Mouse (Mus musculus) right cerebral cortex, postnatal 10 days (tissue): Measurements from ENCODE around the gene Lasp1.

ENCODE experiments used
- DNase-seq, 2 experiments: peaks; one replicate each; pipeline ENCODE4 v3.0.0; 2021; ENCODE audit warnings: low spot score in 2 of 2

Gene Lasp1

DNA sequence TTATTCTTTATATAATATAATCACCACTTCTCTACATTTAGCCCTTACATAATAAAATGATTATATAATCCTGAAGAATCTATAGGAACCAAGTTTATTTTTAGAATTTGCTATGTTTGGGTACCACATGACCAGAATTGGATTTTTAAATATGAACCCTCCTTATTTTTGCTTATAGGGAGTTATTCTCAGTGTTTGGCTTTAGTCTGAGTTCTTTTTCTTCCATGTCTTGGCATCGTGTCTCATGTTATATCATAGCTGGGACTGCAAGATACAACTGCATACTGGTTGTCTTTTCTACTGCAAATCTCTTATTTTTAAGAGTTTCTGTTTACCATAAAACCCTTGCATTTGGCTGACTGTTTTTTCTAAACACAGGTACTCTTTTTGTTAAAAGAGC lies 75.6 kb downstream of the Lasp1 start:
- DNase-seq = no peak

DNA sequence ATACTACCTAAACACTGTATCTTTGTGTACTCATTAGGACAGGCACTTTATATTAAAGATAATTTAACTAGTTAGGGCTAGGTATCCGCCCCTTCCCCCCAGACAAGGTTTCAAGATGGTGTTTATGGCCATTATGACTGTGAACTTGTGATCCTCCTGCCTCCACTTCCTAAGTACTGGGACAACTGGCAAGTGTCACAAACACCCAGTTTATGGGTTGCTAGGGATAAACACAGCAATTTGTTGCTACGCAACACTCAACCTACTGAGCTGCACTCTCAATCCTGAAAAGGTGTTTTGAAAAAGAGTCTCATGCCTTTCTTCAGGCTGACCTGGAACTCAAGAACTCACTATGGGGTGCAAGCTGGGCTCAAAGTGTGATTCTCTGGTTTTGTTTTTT lies 78.5 kb downstream of the Lasp1 start:
- DNase-seq = no peak

DNA sequence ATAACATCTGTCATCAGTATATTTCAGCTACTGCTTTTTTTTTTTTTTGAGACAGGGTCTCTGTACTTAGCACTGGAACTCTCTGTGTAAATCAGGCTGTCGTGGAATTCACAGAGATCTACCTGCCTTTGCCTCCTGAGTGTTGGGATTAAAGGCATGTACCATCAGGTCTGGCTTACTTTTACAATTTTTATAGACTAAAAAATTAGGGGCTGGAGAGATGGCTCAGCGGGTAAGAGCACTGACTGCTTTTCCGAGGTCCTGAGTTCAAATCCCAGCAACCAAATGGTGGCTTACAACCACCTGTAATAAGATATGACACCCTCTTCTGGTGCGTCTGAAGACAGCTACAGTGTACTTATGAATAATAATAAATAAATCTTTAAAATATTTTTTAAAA lies 81.6 kb downstream of the Lasp1 start:
- DNase-seq = no peak

DNA sequence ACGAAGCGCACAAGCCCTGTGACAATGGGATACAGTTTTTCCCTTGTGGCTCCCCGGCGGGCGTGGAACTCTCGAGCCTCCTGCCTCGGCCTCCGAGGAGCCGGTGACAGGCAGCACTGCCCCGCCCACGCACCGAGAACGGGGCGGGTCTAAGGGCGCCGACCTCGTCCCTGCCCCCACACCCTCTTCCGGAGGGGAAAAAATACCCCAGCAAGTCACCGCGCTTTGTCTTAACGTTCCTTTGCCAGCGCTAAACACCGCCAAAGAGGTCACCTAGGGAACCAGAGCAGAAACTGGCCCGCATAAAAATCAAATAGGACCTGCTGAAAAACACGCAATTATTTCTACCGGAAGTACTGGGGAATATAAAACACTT lies 84.7 kb downstream of the Lasp1 start:
- DNase-seq = peak; percentile 69 to 74

DNA sequence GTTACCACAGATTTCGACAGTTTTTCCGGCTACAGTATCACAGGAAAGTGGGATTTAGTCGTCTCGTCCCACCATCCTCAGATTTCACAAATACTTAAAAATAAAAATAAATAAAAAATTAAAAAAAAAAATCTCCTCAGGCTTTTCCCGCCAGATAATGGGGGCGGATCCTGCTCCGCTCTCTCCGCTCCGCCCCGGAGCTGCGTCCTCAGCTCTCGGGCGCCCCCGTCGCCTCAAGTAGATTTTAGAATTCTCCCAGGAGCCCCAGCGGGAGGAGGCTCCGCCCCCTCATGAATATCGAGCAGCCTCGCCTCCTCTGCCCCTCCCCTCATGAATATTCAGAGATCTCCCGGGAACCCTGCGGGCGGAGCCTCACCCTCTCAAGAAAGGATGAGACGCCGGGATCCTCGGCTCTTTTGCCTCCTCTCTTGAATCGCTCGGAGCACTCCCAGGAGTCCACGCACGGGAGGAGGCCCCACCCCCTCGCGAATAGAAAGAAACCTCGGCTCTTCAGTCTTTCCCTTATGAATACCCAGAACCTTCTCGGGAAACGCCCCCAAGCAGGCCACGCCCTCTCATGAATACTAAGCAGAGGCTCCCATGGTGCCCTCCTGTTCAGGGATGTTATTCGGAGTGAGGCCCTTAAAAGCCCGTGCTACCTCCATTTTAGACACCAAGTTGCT lies 85.3 kb downstream of the Lasp1 start, which contains the start of gene Fbxo47:
Fbxo47 (minus strand) TSS at position 237 of the 683 bp plus-strand sequence.
- peak; percentile 97 to 98 for DNase-seq

DNA sequence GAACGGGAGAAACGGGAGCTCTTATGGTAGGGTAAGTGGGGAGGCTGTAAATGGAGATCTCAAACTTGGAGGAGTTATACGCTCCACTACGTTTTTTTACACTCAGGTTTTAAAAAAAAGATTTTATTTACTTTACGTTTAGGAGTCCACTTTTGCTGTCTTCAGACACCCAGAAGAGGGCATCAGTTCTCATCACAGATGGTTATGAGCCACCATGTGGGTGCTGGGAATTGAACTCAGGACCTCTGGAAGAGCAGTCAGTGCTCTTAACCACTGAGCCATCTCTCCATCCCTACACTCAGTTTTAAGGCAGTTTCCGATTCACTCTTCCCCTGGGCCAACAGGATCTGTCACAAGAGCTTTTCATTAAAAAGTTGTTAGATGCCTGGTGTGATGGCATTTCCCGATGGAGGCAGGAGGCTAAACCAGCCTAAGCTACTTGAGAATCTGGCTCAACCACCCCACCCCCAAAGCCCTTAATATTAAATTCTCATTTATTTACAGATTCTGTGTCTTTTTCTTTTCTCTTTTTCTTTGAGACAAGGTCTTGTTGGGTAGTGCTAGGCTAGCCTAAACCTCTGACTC lies 85.9 kb downstream of the Lasp1 start:
- DNase-seq = no peak

DNA sequence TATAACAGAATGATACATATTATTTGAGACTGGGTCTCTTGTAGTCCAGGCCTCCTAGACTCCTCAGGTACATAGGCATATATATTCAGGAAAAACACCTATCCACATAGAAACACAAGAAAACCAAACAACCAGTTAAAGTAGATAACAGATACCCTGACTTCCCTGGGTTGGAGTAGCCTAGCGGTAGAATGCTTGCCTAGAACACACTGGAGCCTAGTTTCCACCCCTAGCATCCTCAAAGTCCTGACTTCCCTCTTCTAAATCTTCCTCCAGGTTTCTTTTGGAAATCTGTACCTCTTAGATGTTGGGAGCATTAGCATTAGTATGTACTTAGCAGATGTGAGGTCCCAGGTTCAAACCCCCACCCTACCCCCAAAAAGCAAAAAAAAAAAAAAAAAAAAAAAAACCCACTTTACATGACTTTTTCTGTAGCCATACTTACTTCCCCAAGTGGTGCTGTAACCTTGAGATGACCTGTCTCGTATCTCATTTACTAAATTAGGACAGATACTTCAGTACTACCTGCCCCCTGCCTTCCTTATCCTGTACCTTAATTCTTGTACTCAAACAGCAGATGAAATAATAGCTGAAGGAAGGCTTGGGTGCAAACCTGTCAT lies 86.6 kb downstream of the Lasp1 start:
- no peak for DNase-seq
